Mouse (Mus musculus): ENCODE results near the gene Tecpr1.

The Tecpr1 gene

GRCm38 (mm10) chr5:144223503-144223862 is at the start of gene Tecpr1:
Tecpr1 (minus strand) TSS chr5:144223615.
- peak; percentile 95 for ATAC-seq (ENCODE audit: insufficient number of reproducible peaks, low FRiP score, low TSS enrichment)

- ATAC-seq (ENCODE audit: insufficient number of reproducible peaks, low FRiP score, low TSS enrichment) = no peak
Measured at GRCm38 (mm10) chr5:144271772-144272171, 48.4 kb upstream of the Tecpr1 start.

- ATAC-seq (ENCODE audit: insufficient number of reproducible peaks, low FRiP score, low TSS enrichment) = no peak
Measured at GRCm38 (mm10) chr5:144271118-144271517, 47.7 kb upstream of the Tecpr1 start.

- ATAC-seq (ENCODE audit: insufficient number of reproducible peaks, low FRiP score, low TSS enrichment) = no peak
Measured at GRCm38 (mm10) chr5:144270420-144270819, 47.0 kb upstream of the Tecpr1 start.

GRCm38 (mm10) chr5:144269926-144270325 is 46.5 kb upstream of the Tecpr1 start:
- ATAC-seq (ENCODE audit: insufficient number of reproducible peaks, low FRiP score, low TSS enrichment) = no peak

- no peak for ATAC-seq (ENCODE audit: insufficient number of reproducible peaks, low FRiP score, low TSS enrichment)
Measured at GRCm38 (mm10) chr5:144267535-144268241, 44.3 kb upstream of the Tecpr1 start.

GRCm38 (mm10) chr5:144263496-144263895 is 40.1 kb upstream of the Tecpr1 start:
- ATAC-seq (ENCODE audit: insufficient number of reproducible peaks, low FRiP score, low TSS enrichment) = no peak

GRCm38 (mm10) chr5:144263082-144263481 is 39.7 kb upstream of the Tecpr1 start:
- ATAC-seq (ENCODE audit: insufficient number of reproducible peaks, low FRiP score, low TSS enrichment) = no peak

GRCm38 (mm10) chr5:144261829-144262228 is 38.4 kb upstream of the Tecpr1 start:
- no peak for ATAC-seq (ENCODE audit: insufficient number of reproducible peaks, low FRiP score, low TSS enrichment)

GRCm38 (mm10) chr5:144261309-144261708 is 37.9 kb upstream of the Tecpr1 start:
- no peak for ATAC-seq (ENCODE audit: insufficient number of reproducible peaks, low FRiP score, low TSS enrichment)

- no peak for ATAC-seq (ENCODE audit: insufficient number of reproducible peaks, low FRiP score, low TSS enrichment)
Measured at GRCm38 (mm10) chr5:144260464-144260863, 37.0 kb upstream of the Tecpr1 start.

- ATAC-seq (ENCODE audit: insufficient number of reproducible peaks, low FRiP score, low TSS enrichment) = no peak
Measured at GRCm38 (mm10) chr5:144259228-144259627, 35.8 kb upstream of the Tecpr1 start.

GRCm38 (mm10) chr5:144258687-144259086 is 35.3 kb upstream of the Tecpr1 start:
- ATAC-seq (ENCODE audit: insufficient number of reproducible peaks, low FRiP score, low TSS enrichment) = no peak

- ATAC-seq (ENCODE audit: insufficient number of reproducible peaks, low FRiP score, low TSS enrichment) = no peak
Measured at GRCm38 (mm10) chr5:144258131-144258611, 34.8 kb upstream of the Tecpr1 start.

GRCm38 (mm10) chr5:144257451-144258110 is 34.2 kb upstream of the Tecpr1 start:
- ATAC-seq (ENCODE audit: insufficient number of reproducible peaks, low FRiP score, low TSS enrichment) = no peak

GRCm38 (mm10) chr5:144256888-144257287 is 33.5 kb upstream of the Tecpr1 start:
- ATAC-seq (ENCODE audit: insufficient number of reproducible peaks, low FRiP score, low TSS enrichment) = no peak

- no peak for ATAC-seq (ENCODE audit: insufficient number of reproducible peaks, low FRiP score, low TSS enrichment)
Measured at GRCm38 (mm10) chr5:144256541-144256870, 33.1 kb upstream of the Tecpr1 start.

GRCm38 (mm10) chr5:144255632-144256540 is 32.5 kb upstream of the Tecpr1 start:
- no peak for ATAC-seq (ENCODE audit: insufficient number of reproducible peaks, low FRiP score, low TSS enrichment)

- peak; percentile 50; the same call in 1 of the 2 replicates for ATAC-seq (ENCODE audit: insufficient number of reproducible peaks, low FRiP score, low TSS enrichment)
Measured at GRCm38 (mm10) chr5:144254811-144255631, 31.6 kb upstream of the Tecpr1 start.

All from cerebellum, adult (tissue).